Mouse (Mus musculus) liver (tissue): ENCODE measurements around the gene 1700122O11Rik.

Experiments
- DNase-seq: peaks from one replicate; pipeline ENCODE4 v3.0.0-alpha.2; 2020; ENCODE audit warnings: mixed read lengths

The 1700122O11Rik gene

DNA sequence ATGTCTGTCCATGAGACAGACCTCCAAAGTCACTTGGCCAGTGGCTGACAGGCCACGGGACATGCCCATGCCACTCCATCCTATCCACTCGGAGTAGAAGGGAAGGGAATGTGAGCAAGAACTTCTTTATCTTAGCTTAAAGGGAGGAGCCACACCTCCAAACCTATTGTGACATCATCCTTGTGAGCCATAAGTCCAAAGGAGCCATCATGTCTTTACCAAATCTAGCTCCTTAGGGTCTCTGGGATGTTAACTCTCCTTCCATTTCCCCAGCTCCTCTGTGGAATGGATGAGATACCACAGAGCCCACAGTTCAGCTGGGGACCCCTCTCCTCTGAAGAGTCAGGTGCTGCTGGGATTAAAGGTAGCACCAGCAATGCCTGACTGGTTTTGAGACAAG lies at the start of gene 1700122O11Rik:
TSS of gene 1700122O11Rik (minus strand) at position 101 of the 400 bp plus-strand sequence.
- no peak for DNase-seq

DNA sequence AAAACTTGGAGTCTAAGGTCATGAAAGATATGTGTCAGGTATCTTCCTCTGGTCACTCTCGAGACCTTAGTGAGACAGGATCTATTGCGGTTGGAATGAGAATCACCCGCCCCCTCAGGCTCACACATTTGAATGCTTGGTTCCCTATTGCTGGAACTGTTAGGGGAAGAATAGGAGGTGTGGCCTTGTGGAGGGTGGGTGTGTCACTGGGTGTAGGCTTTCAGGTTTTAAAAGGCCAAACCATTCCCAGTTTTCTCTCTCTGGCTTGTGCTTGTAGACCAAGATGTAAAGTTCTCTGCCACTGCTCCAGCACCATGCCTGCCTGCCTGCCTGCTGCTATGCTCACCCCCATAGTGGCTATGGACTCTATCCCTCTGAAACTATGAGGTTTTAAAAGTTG lies 42.5 kb upstream of the 1700122O11Rik start:
- no peak for DNase-seq

DNA sequence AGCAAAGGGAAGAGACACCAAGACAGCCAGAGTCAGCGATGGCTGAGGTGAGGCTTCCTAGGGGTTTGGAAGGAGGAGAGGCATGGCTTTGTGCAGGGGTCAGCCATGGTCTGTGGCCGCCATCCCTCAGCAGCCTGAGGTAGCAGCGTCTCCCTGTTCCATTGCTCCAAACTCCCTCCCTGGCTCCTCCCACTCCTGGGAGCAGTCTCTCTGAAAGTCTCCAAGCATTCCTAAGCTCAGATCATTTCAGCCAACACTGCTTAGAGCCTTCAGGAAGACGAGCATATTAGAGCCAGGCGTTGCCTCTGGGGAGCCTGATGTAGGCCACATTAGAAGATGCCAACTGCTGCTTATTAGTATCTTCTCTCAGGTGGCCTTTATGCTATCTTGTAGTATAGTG lies 29.6 kb upstream of the 1700122O11Rik start:
- DNase-seq, result no peak

DNA sequence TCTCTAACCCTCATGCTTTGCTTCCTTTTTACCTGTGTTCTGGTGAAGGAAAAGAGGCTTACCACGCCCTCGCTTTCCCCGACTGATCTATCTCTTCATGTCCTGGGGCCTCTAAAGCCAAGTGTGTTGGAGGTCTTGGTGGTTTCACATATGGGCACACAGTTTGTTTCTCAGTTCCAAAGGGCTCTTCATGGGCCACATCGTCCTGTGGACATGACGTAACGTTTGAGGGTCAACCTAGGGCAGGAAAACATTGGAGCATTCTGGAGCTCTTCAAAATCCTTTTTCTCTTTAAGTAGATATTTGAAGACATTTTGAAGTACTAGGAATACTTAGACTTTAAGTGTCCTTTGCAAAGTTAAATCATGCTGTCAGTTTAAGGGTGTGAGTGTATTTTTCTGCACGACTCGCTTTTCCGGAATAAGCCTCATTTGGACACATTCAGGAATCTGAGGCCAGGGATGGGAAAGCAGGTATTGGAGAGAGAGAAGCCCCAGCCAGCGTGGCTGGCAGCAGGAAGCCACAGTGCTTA lies 29.1 kb upstream of the 1700122O11Rik start:
- DNase-seq, result no peak

DNA sequence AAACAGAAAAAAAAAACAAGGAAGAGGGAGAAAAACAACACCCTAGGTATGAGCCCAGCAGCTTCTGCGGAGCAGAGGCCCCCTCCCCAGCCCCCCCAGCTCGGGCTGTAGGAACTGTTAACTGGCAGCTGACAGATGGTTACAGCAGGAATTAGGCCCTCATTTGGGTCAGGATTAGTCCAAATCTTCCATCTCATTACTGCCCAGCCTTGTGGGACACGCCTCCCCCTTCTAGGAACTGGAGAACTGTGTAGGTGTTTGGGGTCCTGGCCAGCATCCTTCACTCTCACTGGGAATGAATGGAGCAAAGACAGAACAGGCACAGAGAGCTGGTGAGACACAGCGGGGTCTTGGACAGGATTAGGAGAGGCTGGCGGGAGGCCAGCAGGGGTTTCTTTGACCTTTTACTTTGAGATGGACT lies 27.0 kb upstream of the 1700122O11Rik start:
- DNase-seq, result no peak

DNA sequence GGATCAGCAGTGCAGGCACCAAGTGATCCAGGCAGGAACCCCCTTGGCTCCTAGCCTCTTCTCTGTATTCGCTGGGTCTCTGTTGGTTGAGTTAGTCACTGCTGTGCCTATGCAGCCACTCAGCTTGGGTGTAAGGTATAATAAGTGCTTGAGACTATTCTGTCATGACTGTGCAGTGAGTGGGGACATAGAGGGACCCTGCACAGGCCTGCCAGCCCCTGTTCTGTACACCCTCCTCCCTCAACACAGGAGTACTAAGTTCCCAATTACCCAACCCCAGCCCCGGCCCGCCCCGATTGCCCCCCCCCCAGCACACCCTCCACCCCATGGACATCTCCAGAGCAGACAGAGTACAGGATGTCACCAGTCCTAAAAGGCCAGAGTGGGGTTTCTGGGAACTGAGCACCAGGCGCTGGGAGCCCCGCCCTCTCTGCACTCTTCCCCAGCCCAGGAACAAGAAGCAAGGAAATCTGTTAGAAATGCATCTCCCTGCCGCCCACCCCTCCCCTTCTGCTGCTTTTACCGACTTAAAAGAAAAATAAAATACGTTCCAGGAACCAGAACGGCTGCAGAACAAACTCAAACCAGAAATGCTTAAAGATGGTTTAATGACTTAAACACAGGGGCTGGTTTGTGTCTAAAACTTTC lies 26.2 kb upstream of the 1700122O11Rik start:
- no peak for DNase-seq

DNA sequence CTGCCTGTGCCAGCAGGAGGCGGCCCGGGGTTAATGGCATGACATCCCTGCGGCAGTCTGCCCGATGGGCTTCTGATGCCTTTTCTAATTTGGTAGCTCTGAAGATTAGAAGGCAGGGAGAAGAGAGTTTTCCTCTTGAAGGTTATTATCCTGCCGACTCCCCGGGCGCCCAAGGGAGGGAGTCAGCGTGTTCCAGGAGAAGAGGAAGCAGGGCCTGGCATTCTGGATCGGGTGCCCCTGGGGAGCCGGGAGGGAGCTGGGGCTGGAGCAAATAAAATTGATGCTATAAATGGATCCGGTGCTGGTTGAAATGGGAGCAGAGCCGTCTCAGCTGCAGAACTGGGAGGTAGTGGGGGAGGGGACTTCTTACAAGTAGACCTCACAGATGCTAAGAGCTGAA lies 19.3 kb upstream of the 1700122O11Rik start:
- DNase-seq, result no peak

DNA sequence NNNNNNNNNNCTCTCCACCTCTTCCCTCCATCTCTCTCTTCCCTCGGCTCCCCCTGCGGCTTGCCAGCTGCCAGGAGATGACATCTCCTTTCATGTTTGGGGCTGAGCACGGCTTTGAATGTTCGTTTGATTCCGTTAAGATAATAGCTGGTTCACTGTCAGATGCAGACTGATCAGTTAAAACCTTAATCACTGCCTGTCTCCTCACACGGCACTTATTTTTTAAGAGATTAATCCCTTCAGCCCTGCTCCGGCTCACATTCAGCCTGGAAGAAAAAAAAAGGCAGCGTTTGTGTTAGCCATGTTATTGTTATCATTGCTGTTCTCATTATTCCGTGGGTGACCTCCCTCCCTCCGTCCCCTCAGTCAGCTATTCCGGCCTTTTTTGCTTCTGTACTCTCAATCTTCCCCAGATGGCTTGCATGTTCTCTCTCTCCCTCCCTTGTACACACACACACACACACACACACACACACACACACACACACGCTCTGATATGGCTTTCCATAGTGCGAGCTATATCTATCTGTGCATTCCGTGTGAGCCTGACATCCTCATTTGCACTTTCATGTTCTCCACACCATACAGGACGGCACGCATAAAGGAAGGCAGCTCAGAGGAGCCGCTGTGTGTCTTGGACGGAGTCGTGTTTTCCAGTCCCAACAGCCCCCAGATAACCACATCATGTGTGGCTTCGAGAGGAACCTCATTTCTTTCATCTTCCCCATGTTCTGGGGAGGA lies 17.2 kb upstream of the 1700122O11Rik start:
- DNase-seq, result no peak

DNA sequence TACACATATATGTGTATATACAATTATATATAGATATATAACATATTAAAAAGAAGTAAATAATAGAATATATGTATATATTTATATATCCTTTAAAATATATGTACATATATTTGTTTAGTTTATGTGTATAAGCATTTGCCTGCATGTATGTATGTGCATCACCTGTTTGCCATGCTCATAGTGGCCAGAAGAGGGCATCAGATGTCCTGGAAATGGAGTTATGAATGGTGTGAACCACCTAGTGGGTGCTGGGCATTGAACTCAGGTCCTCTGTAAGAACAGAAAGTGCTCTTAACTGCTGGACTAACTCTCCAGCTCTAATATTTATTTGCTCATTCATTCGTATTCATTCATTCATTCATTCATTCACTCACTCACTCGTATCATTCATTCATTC lies 15.6 kb upstream of the 1700122O11Rik start:
- no peak for DNase-seq

DNA sequence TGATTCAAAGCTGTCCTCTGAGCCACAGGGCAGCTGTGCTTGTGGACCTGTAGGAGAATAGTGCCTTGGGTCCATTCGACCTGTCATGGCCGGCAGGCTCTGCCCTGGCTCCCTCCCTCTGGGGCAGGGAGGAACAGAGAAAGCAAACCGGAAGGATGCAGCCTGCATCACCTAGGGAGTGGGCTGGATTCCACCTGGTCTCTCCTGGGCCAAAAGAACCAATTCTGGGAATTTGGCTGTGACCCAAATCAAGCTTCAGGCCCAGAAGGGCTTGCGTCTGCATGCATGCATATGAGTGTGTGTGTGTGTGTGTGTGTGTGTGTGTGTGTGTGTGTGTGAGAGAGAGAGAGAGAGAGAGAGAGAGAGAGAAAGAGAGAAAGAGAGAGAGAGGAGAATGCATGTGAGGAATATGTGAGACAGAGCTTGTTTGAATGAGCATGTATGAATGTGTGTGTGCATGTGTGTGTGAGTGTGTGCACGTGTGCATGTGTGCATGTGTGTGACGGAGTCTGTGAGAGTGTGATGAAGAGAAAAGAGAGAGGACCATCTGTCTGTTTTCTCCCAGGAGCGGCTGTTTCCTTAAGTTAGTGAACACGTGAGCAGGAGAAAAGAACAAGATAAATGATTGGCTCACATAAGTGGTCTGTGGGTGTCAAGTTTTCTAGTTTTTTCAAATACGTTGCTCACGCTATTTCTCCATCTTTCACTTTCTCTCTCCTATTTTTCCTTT lies 14.4 kb upstream of the 1700122O11Rik start:
- DNase-seq, result no peak

DNA sequence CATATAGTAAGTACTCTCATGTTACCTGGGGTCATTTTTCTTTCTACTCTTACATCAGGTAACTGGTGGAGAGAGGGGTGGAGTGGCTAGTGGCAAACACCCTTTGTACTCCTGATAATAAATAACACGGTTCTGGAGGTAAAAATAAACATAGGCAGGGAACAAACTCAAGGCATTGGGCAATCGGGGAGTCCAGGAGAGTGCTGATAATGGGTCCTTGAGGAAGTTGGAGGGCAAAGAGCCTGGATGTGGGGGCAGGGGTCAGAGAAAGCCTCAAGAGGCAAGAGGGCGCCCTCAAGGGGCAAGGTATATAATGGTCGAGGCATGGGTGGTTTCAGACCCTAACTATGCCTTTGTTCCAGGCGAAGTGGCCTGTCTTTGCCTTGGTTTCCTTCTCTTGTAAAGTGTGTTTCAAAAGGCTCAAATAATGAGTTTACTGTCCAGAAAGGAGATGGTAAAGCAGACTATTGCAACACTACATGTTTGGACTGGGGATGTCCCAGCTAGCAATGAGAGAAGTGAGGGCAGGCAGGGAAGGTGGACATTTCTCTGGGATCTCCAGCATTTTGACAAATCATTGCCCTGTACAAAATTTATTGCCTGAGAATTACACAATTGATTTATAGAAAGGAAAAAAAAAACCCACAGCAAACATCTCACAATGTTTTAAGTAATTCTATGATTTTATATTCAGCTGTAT lies 13.7 kb upstream of the 1700122O11Rik start:
- DNase-seq, result no peak

DNA sequence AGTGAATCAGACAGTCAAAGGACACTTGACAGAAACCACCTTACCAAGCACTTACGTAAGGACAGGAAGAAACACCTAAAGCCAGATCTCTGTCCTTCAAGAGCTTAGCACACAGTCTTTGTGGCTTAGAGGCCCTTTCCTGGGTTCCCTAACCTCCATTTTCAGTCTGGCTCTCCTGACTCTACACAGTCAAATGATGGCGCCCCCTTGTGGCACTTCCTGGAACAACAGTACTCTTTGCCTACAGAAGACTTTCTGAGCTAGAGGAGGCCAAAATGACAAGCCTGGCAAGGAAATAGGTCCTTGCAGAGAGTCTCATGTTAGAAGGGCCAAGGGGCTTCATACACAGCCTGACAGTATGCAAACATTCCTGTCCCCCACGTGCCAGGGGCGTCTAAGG lies 7.5 kb upstream of the 1700122O11Rik start:
- DNase-seq, result peak; percentile 77

DNA sequence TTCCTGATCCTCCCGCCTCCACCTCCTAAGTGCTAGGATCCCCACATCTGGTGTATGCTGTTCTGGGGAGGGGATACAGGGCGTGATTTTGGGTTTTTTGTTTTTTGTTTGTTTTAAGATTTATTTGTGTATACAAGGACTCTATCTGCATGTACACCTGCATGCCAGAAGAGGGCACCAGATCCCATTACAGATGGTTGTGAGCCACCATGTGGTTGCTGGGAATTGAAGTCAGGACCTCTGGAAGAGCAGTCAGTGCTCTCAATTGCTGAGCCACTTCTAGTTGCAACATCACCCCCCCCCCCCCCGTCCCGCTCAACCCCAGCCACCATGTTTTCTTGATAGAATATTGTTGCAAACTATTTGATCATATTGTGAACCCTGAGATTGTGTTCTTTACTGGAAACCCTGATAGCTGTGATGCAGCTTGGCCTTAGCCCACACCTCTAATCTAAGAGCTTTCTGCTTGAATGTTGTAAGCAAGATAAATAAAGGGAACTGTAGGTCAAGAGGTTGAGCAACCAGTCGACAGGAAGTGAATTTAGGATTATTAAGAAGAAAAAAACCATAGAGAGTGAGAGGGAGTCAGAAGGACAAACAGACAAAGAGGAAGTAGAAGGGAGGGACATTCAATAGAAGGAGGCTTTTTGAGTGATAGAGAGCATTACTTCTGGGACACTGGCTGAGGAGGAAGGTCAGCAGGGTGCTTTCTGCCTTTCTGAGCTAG lies 5.2 kb upstream of the 1700122O11Rik start:
- no peak for DNase-seq

DNA sequence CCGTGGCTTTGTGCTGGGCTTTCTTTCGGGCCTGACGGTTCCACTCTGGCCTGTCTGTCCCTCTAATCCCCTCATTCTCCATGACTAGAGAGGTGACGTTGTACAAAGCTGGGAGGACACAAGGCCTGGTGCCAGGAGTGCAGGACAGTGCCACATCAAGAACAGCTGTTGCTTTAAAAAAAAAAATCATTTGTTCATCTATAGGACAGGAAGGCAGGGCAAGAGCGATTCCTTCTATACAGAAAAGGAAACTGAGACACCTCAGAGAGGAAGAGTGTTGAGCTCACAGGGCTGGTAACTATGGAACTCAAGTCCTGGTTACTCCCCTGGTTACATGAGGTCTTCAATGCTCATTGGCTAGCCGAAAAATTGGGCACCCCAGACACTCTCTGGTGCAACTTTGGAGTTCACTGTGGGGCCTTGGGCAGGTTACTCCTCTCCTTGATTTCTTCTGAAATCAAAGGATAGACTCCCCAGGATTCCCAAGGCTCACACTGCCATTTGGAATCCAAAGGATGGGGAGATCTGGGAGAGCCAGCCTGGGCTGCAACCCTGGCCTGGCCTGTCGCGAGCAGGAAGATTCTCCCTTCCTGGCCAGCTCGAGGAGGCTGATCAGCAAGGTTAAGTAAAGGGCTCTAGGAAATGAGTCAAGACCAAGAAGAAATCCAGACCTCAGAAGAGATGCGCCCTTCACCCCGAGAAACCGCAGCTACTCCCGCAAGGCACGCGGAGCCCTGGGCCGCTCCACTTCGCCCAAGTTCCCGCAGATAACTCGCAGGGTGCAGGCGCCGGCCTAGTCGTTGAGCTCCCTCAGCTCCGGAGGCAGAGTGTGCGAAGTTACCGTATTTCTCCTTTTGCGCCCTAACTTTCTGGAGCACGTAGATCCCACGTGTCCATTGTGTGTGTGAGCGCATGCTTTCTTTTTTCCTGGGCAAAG lies 3.5 kb upstream of the 1700122O11Rik start:
- DNase-seq, result peak; percentile 53

DNA sequence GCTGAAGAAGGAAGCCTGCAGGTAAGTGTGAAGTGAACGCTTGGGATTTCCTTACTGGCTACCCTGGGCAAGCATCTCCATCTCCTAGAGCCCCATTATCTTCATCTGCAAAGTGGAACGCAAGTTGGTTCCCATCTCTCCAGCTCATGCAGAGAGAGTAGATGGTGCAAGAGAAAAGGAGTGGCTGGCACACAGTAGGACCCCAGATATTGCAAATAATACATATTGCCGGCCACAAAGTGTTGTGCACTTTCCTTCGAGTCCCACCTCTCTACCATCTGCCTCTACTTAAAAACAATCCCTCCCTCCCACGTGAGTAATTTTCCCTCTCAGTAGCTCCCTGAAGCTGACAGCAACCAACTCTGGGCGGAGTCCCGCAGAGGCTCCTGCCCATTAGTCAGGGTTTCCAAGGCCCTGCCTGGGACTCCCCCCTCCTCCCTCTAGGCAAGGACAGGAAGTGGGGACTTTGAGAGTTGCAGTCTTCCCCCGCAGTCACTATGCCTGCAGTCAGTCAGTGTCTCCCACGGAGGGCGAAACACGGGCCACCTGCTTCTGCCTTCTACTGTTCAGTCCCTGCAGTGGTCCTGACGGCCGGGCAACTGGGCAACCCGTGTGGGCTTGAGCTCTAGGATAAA lies 1.3 kb upstream of the 1700122O11Rik start:
- peak; percentile 71 for DNase-seq

DNA sequence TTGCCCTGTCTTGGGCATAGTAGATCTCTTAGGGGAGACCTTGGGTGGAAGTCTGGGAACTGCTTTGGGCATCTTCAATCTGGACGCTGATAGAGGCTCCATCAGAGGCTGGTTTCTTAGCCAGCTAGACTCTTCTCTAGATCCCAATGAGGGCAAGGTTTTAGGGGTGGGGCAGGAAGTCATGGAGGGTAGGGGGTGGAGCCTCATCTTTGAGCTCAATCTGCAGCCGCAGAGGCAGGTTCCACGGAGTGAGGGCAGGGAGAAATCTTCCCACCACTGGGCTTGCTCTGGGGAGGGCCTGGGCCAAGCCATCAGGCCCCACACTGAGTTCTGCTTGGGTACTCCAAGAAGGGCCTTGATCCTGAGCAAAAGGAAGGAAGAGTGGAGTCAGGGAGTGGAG lies 1.2 kb downstream of the 1700122O11Rik start:
- no peak for DNase-seq

DNA sequence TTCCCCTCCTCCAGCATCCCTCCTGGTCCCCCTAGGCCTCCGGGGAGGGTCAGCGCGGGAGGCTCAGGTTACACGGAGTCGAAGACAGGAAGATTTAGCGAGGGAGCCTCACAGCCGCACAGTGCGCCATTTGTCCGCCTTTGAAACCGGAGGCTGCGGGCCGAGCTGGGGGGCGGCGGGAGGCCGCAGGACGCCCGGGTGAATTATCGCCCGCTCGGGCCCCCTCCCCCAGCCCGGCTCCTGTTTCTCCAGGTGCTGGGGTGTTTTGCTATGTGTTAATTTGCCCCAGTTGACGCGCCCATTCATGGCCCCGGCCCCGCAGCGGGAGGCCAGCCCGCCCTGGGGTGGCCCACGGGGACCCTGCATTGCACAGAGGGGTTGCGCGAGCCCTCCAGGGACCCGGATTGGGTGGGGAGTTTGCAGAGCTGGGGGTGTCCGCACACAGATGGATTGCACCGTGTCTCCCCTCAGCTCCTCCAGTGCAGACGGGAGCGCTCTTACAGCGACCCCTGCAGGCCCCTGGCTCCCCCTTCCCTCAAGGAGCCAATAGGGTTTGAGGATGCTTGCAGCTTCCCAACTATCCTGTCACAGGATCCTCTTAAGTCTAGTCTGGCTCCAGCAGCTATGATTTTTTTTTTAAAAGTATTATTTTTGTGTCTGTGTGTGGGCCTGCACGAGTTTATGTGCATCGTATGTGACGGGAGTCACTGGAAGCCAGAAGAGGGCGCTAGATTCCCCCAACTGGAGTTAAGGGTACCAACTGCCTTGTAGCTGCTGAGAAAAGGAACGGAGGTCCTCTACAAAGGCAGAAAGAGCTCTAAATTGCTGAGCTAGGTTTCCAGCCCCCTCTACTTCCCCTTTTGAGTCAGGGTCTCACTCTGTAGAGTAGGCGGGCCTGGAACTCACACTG lies 6.3 kb downstream of the 1700122O11Rik start:
- peak; percentile 61 for DNase-seq

DNA sequence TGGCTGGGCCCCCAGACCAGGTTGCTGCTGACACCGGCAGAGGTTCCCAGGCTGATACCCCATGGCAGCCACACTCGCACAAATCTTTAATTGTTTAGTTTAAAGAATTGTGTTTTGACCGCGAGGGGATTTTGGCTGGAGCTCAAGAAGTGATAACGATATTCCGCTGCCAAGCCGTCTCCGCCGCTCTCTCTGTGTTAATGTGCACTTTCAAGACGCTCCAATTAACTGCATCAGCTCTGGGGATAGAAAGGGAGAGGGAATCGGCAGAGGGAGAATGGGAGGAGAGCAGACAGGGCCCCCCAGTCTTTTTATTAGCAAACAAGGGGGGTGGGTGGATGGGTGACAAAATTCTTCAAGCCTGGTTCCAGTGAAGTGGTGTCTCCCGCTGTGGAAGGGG lies 8.9 kb downstream of the 1700122O11Rik start:
- DNase-seq, result no peak

DNA sequence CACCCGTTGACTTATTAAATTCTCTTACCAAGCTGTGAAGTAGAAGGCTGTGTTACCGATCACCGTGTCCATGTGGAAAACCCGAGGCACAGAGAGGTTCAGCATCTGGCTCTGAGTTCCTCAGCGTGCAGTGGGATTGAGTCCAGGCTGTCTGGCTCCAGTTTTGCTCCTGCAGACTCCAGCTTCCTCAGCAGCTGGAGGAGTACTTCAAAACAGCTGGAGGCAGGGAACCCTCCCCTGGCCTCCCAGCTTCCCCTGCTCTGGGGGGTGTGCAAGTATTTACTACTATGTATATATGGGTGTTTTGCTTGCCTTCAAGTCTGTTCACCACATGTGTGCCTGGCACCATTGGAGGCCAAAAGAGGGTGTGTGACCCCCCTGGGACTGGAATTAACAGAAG lies 9.8 kb downstream of the 1700122O11Rik start:
- no peak for DNase-seq
